Mouse (Mus musculus): ENCODE data around the gene Ttc24. TPM values are rescaled to one million over a fixed set of nuclear protein-coding genes. Genes with fewer than 3 reads are reported as not detected.

Ttc24 gene
- total RNA-seq, 2 experiments from 2014 or later = not detected

- intact Hi-C loops (cut with DNase I) = loop anchor here (2.0 kb wide), 2 partner anchors 15 to 35 kb away; partner anchors contain the start of gene Naxe
- DNase-seq = no peak
Observed at GRCm38 (mm10) chr3:88023192-88024074, 54.7 kb downstream of the Ttc24 start.

GRCm38 (mm10) chr3:88022322-88023191 is 55.5 kb downstream of the Ttc24 start:
- peak; percentile 85 to 86 for DNase-seq
- intact Hi-C loops (cut with DNase I) = loop anchor here (2.0 kb wide), 2 partner anchors 16 to 36 kb away; partner anchors contain the start of gene Naxe

Other genes with a start within 250 kb of the Ttc24 start
- gene Sh2d2a, start 231.5 kb downstream of the Ttc24 start, total RNA-seq (2021) = under 1 TPM in 1 of 2 experiments, not detected in 1; 0.08 TPM
- 10 to 100 TPM; 47.5 to 51.6 TPM for gene Prcc, start 192.7 kb downstream of the Ttc24 start, total RNA-seq (2021)
- gene Hdgf, start 172.0 kb downstream of the Ttc24 start, total RNA-seq (2021) = 100 to 1,000 TPM; 106 to 115 TPM
- 10 to 100 TPM; 69.5 to 75.1 TPM for gene Mrpl24, start 158.8 kb downstream of the Ttc24 start, total RNA-seq (2021)
- gene Isg20l2, start 148.0 kb downstream of the Ttc24 start, total RNA-seq (2021) = 10 to 100 TPM; 10.2 to 12.3 TPM
- gene Rrnad1, start 147.6 kb downstream of the Ttc24 start, total RNA-seq (2021) = 1 to 10 TPM; 4.8 to 5.2 TPM
- gene Crabp2, start 129.6 kb downstream of the Ttc24 start, total RNA-seq (2021) = not detected
- gene Nes, start 107.2 kb downstream of the Ttc24 start, total RNA-seq (2021) = 10 to 100 TPM; 18.7 to 22.7 TPM
- gene Bcan, start 78.1 kb downstream of the Ttc24 start, total RNA-seq (2021) = under 1 TPM in 1 of 2 experiments, not detected in 1; 0.19 TPM
- not detected for gene Hapln2, start 50.7 kb downstream of the Ttc24 start, total RNA-seq (2021)
- 10 to 100 TPM in 1 of 2 experiments, 1 to 10 TPM in 1; 8.2 to 10.3 TPM for gene Gpatch4, start 35.2 kb downstream of the Ttc24 start, total RNA-seq (2021)
- 10 to 100 TPM; 73.9 to 75.5 TPM for gene Naxe, start 19.8 kb downstream of the Ttc24 start, total RNA-seq (2021)
- gene Iqgap3, start 3.7 kb upstream of the Ttc24 start, total RNA-seq (2021) = under 1 TPM; 0.76 to 0.94 TPM
- gene Mef2d, start 64.1 kb upstream of the Ttc24 start, total RNA-seq (2021) = 100 to 1,000 TPM; 123 to 138 TPM
- gene Rhbg, start 176.4 kb upstream of the Ttc24 start, total RNA-seq (2021) = not detected
- gene Gm38392, start 208.9 kb upstream of the Ttc24 start, total RNA-seq (2021) = under 1 TPM; 0.33 to 0.43 TPM
- gene Tsacc, start 218.7 kb upstream of the Ttc24 start, total RNA-seq (2021) = 1 to 10 TPM; 5.2 to 6.8 TPM
- 100 to 1,000 TPM; 164 to 174 TPM for gene Cct3, start 218.8 kb upstream of the Ttc24 start, total RNA-seq (2021)
- 10 to 100 TPM; 87.9 to 88.4 TPM for gene Glmp, start 246.7 kb upstream of the Ttc24 start, total RNA-seq (2021)

Data from heart, postnatal 36 days (tissue).